Mouse (Mus musculus): ENCODE results near the gene Eif5a. TPM values are rescaled to one million over a fixed set of nuclear protein-coding genes. Genes with fewer than 3 reads are reported as not detected.

Gene Eif5a
- total and polyA plus RNA-seq, 3 experiments, result 763 to 2,879 (median 1,285) TPM

- no peak overlapping the region for H3K4me3 ChIP-seq (ENCODE audit: low read depth, low read length)
- DNase-seq (ENCODE audit: low spot score) (no peak), ATAC-seq (ENCODE audit: extremely low read depth, insufficient number of reproducible peaks, low FRiP score, poor library complexity, severe bottlenecking) (no peak)
- H3K4me1 ChIP-seq (ENCODE audit: insufficient read depth, low read depth, low read length), result peaks cover 12% of the 10 kb centered on the region
- no peaks in the 10 kb centered on the region for H3K9me3 ChIP-seq (replicated peaks)
- H3K36me3 ChIP-seq (replicated peaks), result no peaks in the 10 kb centered on the region
- peaks cover 39% of the 10 kb centered on the region for H3K27me3 ChIP-seq (ENCODE audit: insufficient read depth, low read length)
- TF ChIP-seq POLR2AphosphoS5 (IDR thresholded peaks at IDR 0.05; ENCODE audit: insufficient replicate concordance, low read depth, low read length), result no peak
- no peak for TF ChIP-seq CTCF (IDR thresholded peaks at IDR 0.05; ENCODE audit: low read depth, low read length)
- no peak for TF ChIP-seq GATA1 (IDR thresholded peaks at IDR 0.05; ENCODE audit: borderline replicate concordance, low read length)
- no peak for TF ChIP-seq GATA2 (IDR thresholded peaks at IDR 0.05; ENCODE audit: borderline replicate concordance, low read depth, low read length)
- TF ChIP-seq TAL1 (conservative IDR thresholded peaks at IDR 0.05; ENCODE audit: low read depth, low read length), result no peak
Measured at GRCm38 (mm10) chr11:69867335-69867734, 54.4 kb downstream of the Eif5a start.

Other genes starting within 250 kb of the Eif5a start
Only the 20 nearest of the 38 such genes appear.
- gene Nlgn2, start 84.2 kb downstream of the Eif5a start, total RNA-seq (2014; fragmentation: Nextera tagmentation), result 3.0 and 6.8 TPM in 2 replicates
- gene Nlgn2, start 84.2 kb downstream of the Eif5a start, total RNA-seq (2017), result 0.93 and 1.5 TPM in 2 replicates
- gene Nlgn2, start 84.2 kb downstream of the Eif5a start, polyA plus RNA-seq (2012), result 3.1 and 3.5 TPM in 2 replicates
- 116 and 202 TPM in 2 replicates for gene Tmem256, start 83.4 kb downstream of the Eif5a start, total RNA-seq (2014; fragmentation: Nextera tagmentation)
- 409 and 434 TPM in 2 replicates for gene Tmem256, start 83.4 kb downstream of the Eif5a start, total RNA-seq (2017)
- gene Tmem256, start 83.4 kb downstream of the Eif5a start, polyA plus RNA-seq (2012), result 513 and 777 TPM in 2 replicates
- gene Plscr3, start 75.6 kb downstream of the Eif5a start, total RNA-seq (2014; fragmentation: Nextera tagmentation), result 26.2 and 32.3 TPM in 2 replicates
- 9.3 and 12.1 TPM in 2 replicates for gene Plscr3, start 75.6 kb downstream of the Eif5a start, total RNA-seq (2017)
- gene Plscr3, start 75.6 kb downstream of the Eif5a start, polyA plus RNA-seq (2012), result 54.2 and 61.1 TPM in 2 replicates
- gene Tnk1, start 63.2 kb downstream of the Eif5a start, total RNA-seq (2014; fragmentation: Nextera tagmentation), result 4.3 and 9.0 TPM in 2 replicates
- gene Tnk1, start 63.2 kb downstream of the Eif5a start, total RNA-seq (2017), result 0.82 and 1.5 TPM in 2 replicates
- gene Tnk1, start 63.2 kb downstream of the Eif5a start, polyA plus RNA-seq (2012), result 0.47 and 0.95 TPM in 2 replicates
- gene Tmem95, start 43.9 kb downstream of the Eif5a start, total RNA-seq (2014; fragmentation: Nextera tagmentation), result not detected in 2 replicates
- gene Tmem95, start 43.9 kb downstream of the Eif5a start, total RNA-seq (2017), result not detected in 2 replicates
- not detected in 2 replicates for gene Tmem95, start 43.9 kb downstream of the Eif5a start, polyA plus RNA-seq (2012)
- 0.90 TPM in 1 of 2 replicates, not detected in the other for gene Kctd11, start 40.6 kb downstream of the Eif5a start, total RNA-seq (2014; fragmentation: Nextera tagmentation)
- gene Kctd11, start 40.6 kb downstream of the Eif5a start, total RNA-seq (2017), result 0.52 and 0.55 TPM in 2 replicates
- gene Kctd11, start 40.6 kb downstream of the Eif5a start, polyA plus RNA-seq (2012), result 0.34 and 0.39 TPM in 2 replicates
- 94.6 and 98.7 TPM in 2 replicates for gene Acap1, start 26.4 kb downstream of the Eif5a start, total RNA-seq (2014; fragmentation: Nextera tagmentation)
- 103 and 118 TPM in 2 replicates for gene Acap1, start 26.4 kb downstream of the Eif5a start, total RNA-seq (2017)
- 184 and 216 TPM in 2 replicates for gene Acap1, start 26.4 kb downstream of the Eif5a start, polyA plus RNA-seq (2012)
- gene 2810408A11Rik, start 21.0 kb downstream of the Eif5a start, total RNA-seq (2014; fragmentation: Nextera tagmentation), result 6.6 and 7.2 TPM in 2 replicates
- gene 2810408A11Rik, start 21.0 kb downstream of the Eif5a start, total RNA-seq (2017), result 1.7 and 4.4 TPM in 2 replicates
- gene 2810408A11Rik, start 21.0 kb downstream of the Eif5a start, polyA plus RNA-seq (2012), result 0.62 and 1.2 TPM in 2 replicates
- gene Neurl4, start 20.9 kb downstream of the Eif5a start, total RNA-seq (2014; fragmentation: Nextera tagmentation), result 25.7 and 39.6 TPM in 2 replicates
- 27.2 and 30.2 TPM in 2 replicates for gene Neurl4, start 20.9 kb downstream of the Eif5a start, total RNA-seq (2017)
- gene Neurl4, start 20.9 kb downstream of the Eif5a start, polyA plus RNA-seq (2012), result 87.0 and 110 TPM in 2 replicates
- gene Gps2, start 8.1 kb downstream of the Eif5a start, total RNA-seq (2014; fragmentation: Nextera tagmentation), result 305 and 344 TPM in 2 replicates
- gene Gps2, start 8.1 kb downstream of the Eif5a start, total RNA-seq (2017), result 44.9 and 45.8 TPM in 2 replicates
- 203 and 216 TPM in 2 replicates for gene Gps2, start 8.1 kb downstream of the Eif5a start, polyA plus RNA-seq (2012)
- gene Ybx2, start 13.8 kb upstream of the Eif5a start, total RNA-seq (2014; fragmentation: Nextera tagmentation), result 1.4 and 1.6 TPM in 2 replicates
- gene Ybx2, start 13.8 kb upstream of the Eif5a start, total RNA-seq (2017), result 0.23 TPM in 1 of 2 replicates, not detected in the other
- gene Ybx2, start 13.8 kb upstream of the Eif5a start, polyA plus RNA-seq (2012), result 0.04 TPM in 1 of 2 replicates, not detected in the other
- gene Slc2a4, start 26.2 kb upstream of the Eif5a start, total RNA-seq (2014; fragmentation: Nextera tagmentation), result 0.39 and 10.6 TPM in 2 replicates
- 0.06 and 0.16 TPM in 2 replicates for gene Slc2a4, start 26.2 kb upstream of the Eif5a start, total RNA-seq (2017)
- gene Slc2a4, start 26.2 kb upstream of the Eif5a start, polyA plus RNA-seq (2012), result 0.16 TPM in 1 of 2 replicates, not detected in the other
- gene Cldn7, start 42.8 kb upstream of the Eif5a start, total RNA-seq (2014; fragmentation: Nextera tagmentation), result not detected in 2 replicates
- not detected in 2 replicates for gene Cldn7, start 42.8 kb upstream of the Eif5a start, total RNA-seq (2017)
- gene Cldn7, start 42.8 kb upstream of the Eif5a start, polyA plus RNA-seq (2012), result not detected in 2 replicates
- gene Ctdnep1, start 59.2 kb upstream of the Eif5a start, total RNA-seq (2014; fragmentation: Nextera tagmentation), result 164 and 177 TPM in 2 replicates
- 36.2 and 37.4 TPM in 2 replicates for gene Ctdnep1, start 59.2 kb upstream of the Eif5a start, total RNA-seq (2017)
- 227 and 274 TPM in 2 replicates for gene Ctdnep1, start 59.2 kb upstream of the Eif5a start, polyA plus RNA-seq (2012)
- gene Elp5, start 60.6 kb upstream of the Eif5a start, total RNA-seq (2014; fragmentation: Nextera tagmentation), result 54.5 and 72.7 TPM in 2 replicates
- 69.9 and 84.5 TPM in 2 replicates for gene Elp5, start 60.6 kb upstream of the Eif5a start, total RNA-seq (2017)
- gene Elp5, start 60.6 kb upstream of the Eif5a start, polyA plus RNA-seq (2012), result 10.3 and 10.4 TPM in 2 replicates
- 762 and 788 TPM in 2 replicates for gene Gabarap, start 69.2 kb upstream of the Eif5a start, total RNA-seq (2014; fragmentation: Nextera tagmentation)
- 569 and 637 TPM in 2 replicates for gene Gabarap, start 69.2 kb upstream of the Eif5a start, total RNA-seq (2017)
- 265 and 345 TPM in 2 replicates for gene Gabarap, start 69.2 kb upstream of the Eif5a start, polyA plus RNA-seq (2012)
- 47.0 and 56.4 TPM in 2 replicates for gene Phf23, start 73.8 kb upstream of the Eif5a start, total RNA-seq (2014; fragmentation: Nextera tagmentation)
- gene Phf23, start 73.8 kb upstream of the Eif5a start, total RNA-seq (2017), result 84.0 and 84.4 TPM in 2 replicates
- 92.1 and 95.5 TPM in 2 replicates for gene Phf23, start 73.8 kb upstream of the Eif5a start, polyA plus RNA-seq (2012)
- gene Dvl2, start 78.6 kb upstream of the Eif5a start, total RNA-seq (2014; fragmentation: Nextera tagmentation), result 32.7 and 39.8 TPM in 2 replicates
- 44.8 and 49.6 TPM in 2 replicates for gene Dvl2, start 78.6 kb upstream of the Eif5a start, total RNA-seq (2017)
- 66.5 and 71.8 TPM in 2 replicates for gene Dvl2, start 78.6 kb upstream of the Eif5a start, polyA plus RNA-seq (2012)
- gene Acadvl, start 93.5 kb upstream of the Eif5a start, total RNA-seq (2014; fragmentation: Nextera tagmentation), result 16.3 and 21.7 TPM in 2 replicates
- gene Acadvl, start 93.5 kb upstream of the Eif5a start, total RNA-seq (2017), result 31.1 and 31.7 TPM in 2 replicates
- gene Acadvl, start 93.5 kb upstream of the Eif5a start, polyA plus RNA-seq (2012), result 16.3 and 21.0 TPM in 2 replicates
- 10.9 and 14.0 TPM in 2 replicates for gene Dlg4, start 95.0 kb upstream of the Eif5a start, total RNA-seq (2014; fragmentation: Nextera tagmentation)
- gene Dlg4, start 95.0 kb upstream of the Eif5a start, total RNA-seq (2017), result 1.1 and 2.2 TPM in 2 replicates
- gene Dlg4, start 95.0 kb upstream of the Eif5a start, polyA plus RNA-seq (2012), result 8.8 and 12.1 TPM in 2 replicates